Mouse (Mus musculus) ES-E14 (cell line): Measurements from ENCODE around the gene Trip12.

Source experiments
- ZC3H11A ChIP-seq: IDR thresholded peaks from 2 replicates; pipeline ENCODE4 v1.6.1; 2012; ENCODE audit warnings: low read depth, mild to moderate bottlenecking, inconsistent platforms, low read length, borderline replicate concordance
- ZNF384 ChIP-seq: IDR thresholded peaks from 2 replicates; pipeline ENCODE4 v1.6.1; 2012; ENCODE audit warnings: low read depth, low read length, inconsistent platforms

DNA sequence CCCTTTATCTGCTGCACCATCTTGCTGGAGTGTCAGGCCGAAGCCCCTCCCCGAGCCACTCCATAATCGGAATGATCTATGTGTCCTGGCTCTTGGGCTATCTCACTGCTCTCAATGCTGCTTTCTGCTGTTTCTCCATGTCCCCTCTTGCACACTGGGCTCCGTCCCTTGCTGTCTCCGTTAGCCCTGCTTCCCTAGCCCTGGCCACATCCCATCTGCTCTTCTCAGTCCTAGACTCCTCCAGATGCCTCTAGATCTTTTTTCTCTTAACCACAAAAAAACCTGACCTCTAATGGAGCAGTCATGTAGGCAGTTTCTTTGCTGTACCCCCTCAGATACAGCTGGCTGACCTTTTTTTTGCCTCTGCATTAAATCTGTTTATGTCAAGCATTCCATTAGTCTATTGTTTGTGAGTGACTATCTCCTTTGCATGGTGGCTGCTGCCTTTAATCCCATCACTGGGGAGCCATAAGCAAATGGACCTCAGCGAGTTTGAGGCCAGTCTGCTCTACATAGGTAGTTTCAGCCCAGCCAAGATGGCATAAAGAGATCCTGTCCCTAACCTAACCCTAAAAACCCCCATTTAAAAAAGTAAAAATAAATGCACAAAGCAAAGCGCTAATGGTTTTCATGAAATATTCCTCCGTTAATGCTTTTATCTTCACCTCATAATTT is 49.2 kb upstream of the Trip12 start:
- no peak for TF ChIP-seq ZNF384
- no peak for TF ChIP-seq ZC3H11A
